Mouse (Mus musculus): ENCODE data around the gene Galnt14.

Gene Galnt14

GRCm38 (mm10) chr17:73571961-73572360 is 138.3 kb downstream of the Galnt14 start:
- DNase-seq (ENCODE audit: low spot score), result no peak

- no peak for DNase-seq (ENCODE audit: low spot score)
These were observed 142.0 kb downstream of the Galnt14 start for GRCm38 (mm10) chr17:73568204-73568603.

- no peak for DNase-seq (ENCODE audit: low spot score)
These were observed 149.1 kb downstream of the Galnt14 start for GRCm38 (mm10) chr17:73561149-73561548.

- DNase-seq (ENCODE audit: low spot score), result no peak
These were observed 150.0 kb downstream of the Galnt14 start for GRCm38 (mm10) chr17:73560208-73560784.

GRCm38 (mm10) chr17:73559498-73559897 is 150.8 kb downstream of the Galnt14 start:
- DNase-seq (ENCODE audit: low spot score), result no peak

- no peak for DNase-seq (ENCODE audit: low spot score)
These were observed 153.2 kb downstream of the Galnt14 start for GRCm38 (mm10) chr17:73557101-73557500.

GRCm38 (mm10) chr17:73556436-73556835 is 153.8 kb downstream of the Galnt14 start:
- no peak for DNase-seq (ENCODE audit: low spot score)

- DNase-seq (ENCODE audit: low spot score), result no peak
These were observed 155.6 kb downstream of the Galnt14 start for GRCm38 (mm10) chr17:73554668-73555067.

GRCm38 (mm10) chr17:73548783-73549566 is 161.3 kb downstream of the Galnt14 start:
- DNase-seq (ENCODE audit: low spot score), result no peak

- DNase-seq (ENCODE audit: low spot score), result no peak
These were observed 162.1 kb downstream of the Galnt14 start for GRCm38 (mm10) chr17:73548119-73548518.

GRCm38 (mm10) chr17:73547483-73547882 is 162.8 kb downstream of the Galnt14 start:
- DNase-seq (ENCODE audit: low spot score), result no peak

GRCm38 (mm10) chr17:73541911-73542310 is 168.3 kb downstream of the Galnt14 start:
- DNase-seq (ENCODE audit: low spot score), result no peak

- no peak for DNase-seq (ENCODE audit: low spot score)
These were observed 169.1 kb downstream of the Galnt14 start for GRCm38 (mm10) chr17:73541233-73541570.

- no peak for DNase-seq (ENCODE audit: low spot score)
These were observed 169.6 kb downstream of the Galnt14 start for GRCm38 (mm10) chr17:73540409-73541232.

GRCm38 (mm10) chr17:73531896-73532295 is 178.4 kb downstream of the Galnt14 start:
- DNase-seq (ENCODE audit: low spot score), result no peak

GRCm38 (mm10) chr17:73522169-73522568 is 188.1 kb downstream of the Galnt14 start:
- no peak for DNase-seq (ENCODE audit: low spot score)

- no peak for DNase-seq (ENCODE audit: low spot score)
These were observed 190.9 kb downstream of the Galnt14 start for GRCm38 (mm10) chr17:73519350-73519749.

GRCm38 (mm10) chr17:73518359-73518758 is 191.9 kb downstream of the Galnt14 start:
- DNase-seq (ENCODE audit: low spot score), result no peak

GRCm38 (mm10) chr17:73515506-73515905 is 194.7 kb downstream of the Galnt14 start:
- DNase-seq (ENCODE audit: low spot score), result no peak

- no peak for DNase-seq (ENCODE audit: low spot score)
These were observed 195.4 kb downstream of the Galnt14 start for GRCm38 (mm10) chr17:73514862-73515261.

- DNase-seq (ENCODE audit: low spot score), result no peak
These were observed 196.0 kb downstream of the Galnt14 start for GRCm38 (mm10) chr17:73514258-73514657.

GRCm38 (mm10) chr17:73512844-73513243 is 197.4 kb downstream of the Galnt14 start:
- no peak for DNase-seq (ENCODE audit: low spot score)

All from layer of hippocampus, adult 9-10 months (tissue).